Mouse (Mus musculus): ENCODE measurements at regions not wholly inside any gene's neighbourhood (a gene's known extent, or its start where the extent isn't known, plus 50 kb on each side); places are given as distances from the start of the nearest gene placed in this dataset.

DNA sequence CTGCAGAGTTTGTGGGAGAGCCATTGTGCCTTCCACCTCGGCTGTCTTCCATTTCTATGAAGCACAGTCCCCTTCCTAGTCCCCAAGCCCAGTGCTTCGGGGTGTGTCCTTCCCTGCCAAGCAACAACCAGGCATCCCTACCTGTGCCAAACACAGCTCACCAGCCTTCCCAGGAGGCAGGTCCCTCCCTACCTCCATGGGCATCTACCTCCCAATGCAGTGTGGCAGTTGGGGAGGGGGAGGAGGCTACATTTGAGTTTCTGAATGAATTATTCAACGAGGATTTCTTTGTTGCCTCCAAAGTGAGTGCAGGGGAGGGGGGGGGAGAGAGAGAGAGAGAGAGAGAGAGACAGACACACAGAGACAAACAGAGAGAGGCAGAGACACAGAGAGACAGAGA lies 110.8 kb downstream of the Gm26897 start:
- no peak for DNase-seq (ENCODE audit: low spot score)
- no peak overlapping the region for H3K27ac ChIP-seq (replicated peaks; ENCODE audit: low read depth, low read length)
- WGBS, result 46% methylated on average over 3 of the region's 3 CpGs
- 0 out of 2 replicates have a peak, but pooled peaks cover 3% of the 10 kb centered on the region for H3K9me3 ChIP-seq (ENCODE audit: control insufficient read depth, low read length)
- no peak overlapping the region for H3K9ac ChIP-seq (ENCODE audit: low read depth, low read length, severe bottlenecking)
- H3K4me2 ChIP-seq (replicated peaks; ENCODE audit: low read depth, low read length, severe bottlenecking), result no peak overlapping the region
- H3K36me3 ChIP-seq (ENCODE audit: control insufficient read depth, insufficient read depth, low read length), result no peaks in the 10 kb centered on the region
- H3K4me3 ChIP-seq (replicated peaks; ENCODE audit: low read length), result no peak overlapping the region
- no peak for ATAC-seq (ENCODE audit: low FRiP score, low read depth)
- TF ChIP-seq POLR2A (IDR thresholded peaks at IDR 0.05; ENCODE audit: borderline replicate concordance, extremely low read depth, insufficient read depth, insufficient read length), result no peak
- peaks cover 10% of the 10 kb centered on the region; the same call in 1 of the 2 replicates for H3K27me3 ChIP-seq (ENCODE audit: control insufficient read depth, insufficient read depth, low read length)
- no peaks in the 10 kb centered on the region for H3K4me1 ChIP-seq (ENCODE audit: control insufficient read depth, insufficient read depth, low read length)

- H3K36me3 ChIP-seq (ENCODE audit: control insufficient read depth, insufficient read depth, low read length), result no peaks in the 10 kb centered on the region
- WGBS, result 82% methylated on average over 9 of the region's 10 CpGs
- no peak overlapping the region for H3K4me2 ChIP-seq (replicated peaks; ENCODE audit: low read depth, low read length, severe bottlenecking)
- H3K27me3 ChIP-seq (ENCODE audit: control insufficient read depth, insufficient read depth, low read length), result 0 out of 2 replicates have a peak, but pooled peaks cover 9% of the 10 kb centered on the region
- H3K27ac ChIP-seq (replicated peaks; ENCODE audit: low read depth, low read length), result no peak overlapping the region
- H3K9ac ChIP-seq (ENCODE audit: low read depth, low read length, severe bottlenecking), result no peak overlapping the region
- ATAC-seq (ENCODE audit: low FRiP score, low read depth) (no peak), DNase-seq (ENCODE audit: low spot score) (no peak)
- no peak for TF ChIP-seq POLR2A (IDR thresholded peaks at IDR 0.05; ENCODE audit: borderline replicate concordance, extremely low read depth, insufficient read depth, insufficient read length)
- H3K4me3 ChIP-seq (replicated peaks; ENCODE audit: low read length), result no peak overlapping the region
- 0 out of 2 replicates have a peak, but pooled peaks cover 3% of the 10 kb centered on the region for H3K9me3 ChIP-seq (ENCODE audit: control insufficient read depth, low read length)
- 0 out of 2 replicates have a peak, but pooled peaks cover 8% of the 10 kb centered on the region for H3K4me1 ChIP-seq (ENCODE audit: control insufficient read depth, insufficient read depth, low read length)
These were observed 115.2 kb downstream of the Gm26897 start for GRCm38 (mm10) chr5:111848917-111849316.

DNA sequence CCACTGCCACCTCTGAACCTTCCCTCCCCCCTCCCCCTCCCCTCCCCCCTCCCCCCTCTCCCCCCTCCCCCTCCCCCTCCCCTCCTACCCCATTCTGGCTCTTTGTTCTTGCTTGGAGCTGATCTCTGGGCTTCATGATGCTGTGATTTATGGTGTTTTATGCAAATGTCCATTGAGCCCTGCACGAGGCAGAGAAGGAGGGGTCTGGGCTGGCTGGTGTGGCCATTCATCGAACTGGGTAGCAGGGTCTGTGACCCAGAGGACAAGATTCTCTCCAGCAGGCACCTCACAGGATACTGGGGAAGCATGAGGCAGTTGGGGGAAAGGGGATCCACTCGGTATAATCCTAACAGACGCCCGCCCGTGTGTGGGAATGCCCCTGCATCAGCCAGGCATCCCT lies 119.0 kb downstream of the Gm26897 start:
- WGBS, result 37% methylated on average over 6 of the region's 6 CpGs
- H3K4me1 ChIP-seq (ENCODE audit: control insufficient read depth, insufficient read depth, low read length), result 0 out of 2 replicates have a peak, but pooled peaks cover 8% of the 10 kb centered on the region

GRCm38 (mm10) chr5:111855366-111855765 lies 121.6 kb downstream of the Gm26897 start:
- no peak for ATAC-seq (ENCODE audit: low FRiP score, low read depth)
- 0 out of 2 replicates have a peak, but pooled peaks cover 8% of the 10 kb centered on the region for H3K4me1 ChIP-seq (ENCODE audit: control insufficient read depth, insufficient read depth, low read length)
- TF ChIP-seq POLR2A (IDR thresholded peaks at IDR 0.05; ENCODE audit: borderline replicate concordance, extremely low read depth, insufficient read depth, insufficient read length), result no peak
- no peaks in the 10 kb centered on the region for H3K9me3 ChIP-seq (ENCODE audit: control insufficient read depth, low read length)
- H3K9ac ChIP-seq (ENCODE audit: low read depth, low read length, severe bottlenecking), result no peak overlapping the region
- 81% methylated on average over 2 of the region's 2 CpGs for WGBS
- no peak overlapping the region for H3K4me2 ChIP-seq (replicated peaks; ENCODE audit: low read depth, low read length, severe bottlenecking)
- H3K36me3 ChIP-seq (ENCODE audit: control insufficient read depth, insufficient read depth, low read length), result no peaks in the 10 kb centered on the region
- no peak overlapping the region for H3K27ac ChIP-seq (replicated peaks; ENCODE audit: low read depth, low read length)
- H3K4me3 ChIP-seq (replicated peaks; ENCODE audit: low read length), result no peak overlapping the region
- DNase-seq (ENCODE audit: low spot score), result no peak
- H3K27me3 ChIP-seq (ENCODE audit: control insufficient read depth, insufficient read depth, low read length), result no peaks in the 10 kb centered on the region

More for the DNA sequence above, 119.0 kb downstream of the Gm26897 start:
- H3K9ac ChIP-seq (ENCODE audit: low read depth, low read length, severe bottlenecking), result no peak overlapping the region
- H3K4me3 ChIP-seq (replicated peaks; ENCODE audit: low read length), result no peak overlapping the region
- TF ChIP-seq POLR2A (IDR thresholded peaks at IDR 0.05; ENCODE audit: borderline replicate concordance, extremely low read depth, insufficient read depth, insufficient read length), result no peak
- ATAC-seq (ENCODE audit: low FRiP score, low read depth) (no peak), DNase-seq (ENCODE audit: low spot score) (no peak)
- H3K36me3 ChIP-seq (ENCODE audit: control insufficient read depth, insufficient read depth, low read length), result no peaks in the 10 kb centered on the region
- no peaks in the 10 kb centered on the region for H3K9me3 ChIP-seq (ENCODE audit: control insufficient read depth, low read length)
- no peak overlapping the region for H3K4me2 ChIP-seq (replicated peaks; ENCODE audit: low read depth, low read length, severe bottlenecking)
- no peak overlapping the region for H3K27ac ChIP-seq (replicated peaks; ENCODE audit: low read depth, low read length)
- H3K27me3 ChIP-seq (ENCODE audit: control insufficient read depth, insufficient read depth, low read length), result no peaks in the 10 kb centered on the region

DNA sequence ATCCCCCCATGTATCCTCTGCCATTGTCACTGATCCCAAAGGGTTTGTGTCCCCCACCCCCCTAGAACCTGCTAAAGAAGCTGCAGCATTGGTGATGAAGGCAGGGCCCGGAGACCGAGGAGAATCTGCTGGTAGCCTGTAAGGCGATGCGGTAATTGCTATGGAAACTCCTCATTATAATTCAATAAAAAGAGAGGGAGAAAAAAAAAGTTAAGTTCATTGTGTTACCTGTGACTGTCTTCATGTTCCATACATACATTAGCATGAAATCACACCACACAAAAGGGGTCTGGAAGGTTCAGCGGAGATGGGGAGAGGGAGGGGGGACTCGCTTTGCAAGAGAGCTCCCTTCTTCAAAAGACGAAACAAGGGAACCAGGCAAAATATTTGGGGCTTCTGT lies 123.5 kb downstream of the Gm26897 start:
- no peaks in the 10 kb centered on the region for H3K27me3 ChIP-seq (ENCODE audit: control insufficient read depth, insufficient read depth, low read length)
- no peak overlapping the region for H3K9ac ChIP-seq (ENCODE audit: low read depth, low read length, severe bottlenecking)
- H3K36me3 ChIP-seq (ENCODE audit: control insufficient read depth, insufficient read depth, low read length), result no peaks in the 10 kb centered on the region
- WGBS, result 79% methylated on average over 7 of the region's 7 CpGs
- H3K27ac ChIP-seq (replicated peaks; ENCODE audit: low read depth, low read length), result no peak overlapping the region
- no peaks in the 10 kb centered on the region for H3K9me3 ChIP-seq (ENCODE audit: control insufficient read depth, low read length)
- DNase-seq (ENCODE audit: low spot score) (no peak), ATAC-seq (ENCODE audit: low FRiP score, low read depth) (no peak)
- no peak overlapping the region for H3K4me3 ChIP-seq (replicated peaks; ENCODE audit: low read length)
- 0 out of 2 replicates have a peak, but pooled peaks cover 8% of the 10 kb centered on the region for H3K4me1 ChIP-seq (ENCODE audit: control insufficient read depth, insufficient read depth, low read length)
- H3K4me2 ChIP-seq (replicated peaks; ENCODE audit: low read depth, low read length, severe bottlenecking), result no peak overlapping the region
- no peak for TF ChIP-seq POLR2A (IDR thresholded peaks at IDR 0.05; ENCODE audit: borderline replicate concordance, extremely low read depth, insufficient read depth, insufficient read length)

DNA sequence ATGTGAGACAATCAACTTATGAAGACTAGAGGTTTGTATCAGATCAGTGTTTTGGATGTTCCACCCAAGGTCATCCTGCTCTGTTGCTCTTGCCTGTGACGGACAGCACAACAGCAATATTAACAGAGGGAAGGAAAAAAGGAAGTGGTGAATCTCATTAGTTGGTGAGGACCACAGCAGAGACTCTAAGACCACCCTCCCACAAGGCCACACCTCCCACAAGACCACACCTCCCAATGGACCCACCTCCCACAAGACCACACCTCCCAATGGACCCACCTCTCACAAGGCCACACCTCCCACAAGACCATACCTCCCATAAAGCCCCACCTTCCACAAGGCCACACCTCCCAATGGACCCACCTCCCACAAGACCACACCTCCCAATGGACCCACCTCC lies 126.7 kb downstream of the Gm26897 start:
- Histone ChIP-seq H3K4me2 (replicated peaks; ENCODE audit: low read depth, low read length, severe bottlenecking) (no peak overlapping the region), H3K36me3 (ENCODE audit: control insufficient read depth, insufficient read depth, low read length) (no peaks in the 10 kb centered on the region), H3K9ac (ENCODE audit: low read depth, low read length, severe bottlenecking) (no peak overlapping the region), H3K4me3 (replicated peaks; ENCODE audit: low read length) (no peak overlapping the region), H3K27ac (replicated peaks; ENCODE audit: low read depth, low read length) (no peak overlapping the region), H3K4me1 (ENCODE audit: control insufficient read depth, insufficient read depth, low read length) (no peaks in the 10 kb centered on the region; the same call in 1 of the 2 replicates), H3K9me3 (ENCODE audit: control insufficient read depth, low read length) (no peaks in the 10 kb centered on the region), H3K27me3 (ENCODE audit: control insufficient read depth, insufficient read depth, low read length) (no peaks in the 10 kb centered on the region)
- WGBS, result 100% methylated on average over 1 of the region's 1 CpGs
- ATAC-seq (ENCODE audit: low FRiP score, low read depth) (no peak), DNase-seq (ENCODE audit: low spot score) (no peak)
- no peak for TF ChIP-seq POLR2A (IDR thresholded peaks at IDR 0.05; ENCODE audit: borderline replicate concordance, extremely low read depth, insufficient read depth, insufficient read length)
